Mouse (Mus musculus): ENCODE measurements at regions not wholly inside any gene's neighbourhood (a gene's known extent, or its start where the extent isn't known, plus 50 kb on each side); places are given as distances from the start of the nearest gene placed in this dataset.

DNA sequence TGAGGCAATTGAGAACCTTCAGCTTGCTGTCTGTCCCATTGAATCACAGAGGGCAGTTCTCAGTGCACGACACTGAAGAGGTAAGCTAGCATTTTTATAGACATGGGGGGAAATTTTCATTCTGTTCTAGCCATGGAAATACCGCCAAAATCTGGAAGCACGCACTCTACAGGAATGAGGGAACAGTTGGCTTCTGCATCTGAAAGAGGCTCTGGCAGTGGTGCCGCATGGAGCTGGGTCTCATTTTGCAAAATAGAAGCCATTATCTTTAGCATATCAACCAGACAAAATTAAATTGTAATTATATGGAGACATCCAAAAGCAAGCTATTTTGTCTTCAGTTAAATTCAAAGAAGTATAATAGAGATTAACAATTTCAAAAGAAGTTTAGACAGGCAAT lies 399.7 kb downstream of the Nova1 start:
- Histone ChIP-seq H3K9me3 (ENCODE audit: control insufficient read depth, low read length) (no peaks in the 10 kb centered on the region), H3K4me2 (ENCODE audit: low read depth, low read length, severe bottlenecking) (no peak overlapping the region), H3K27ac (ENCODE audit: low read depth, low read length) (no peak overlapping the region), H3K36me3 (ENCODE audit: control insufficient read depth, insufficient read depth, low read length) (no peaks in the 10 kb centered on the region), H3K27me3 (ENCODE audit: control insufficient read depth, insufficient read depth, low read length) (no peaks in the 10 kb centered on the region), H3K9ac (ENCODE audit: low read length) (no peak overlapping the region), H3K4me1 (replicated peaks; ENCODE audit: control insufficient read depth, insufficient read depth, low read length) (no peaks in the 10 kb centered on the region), H3K4me3 (ENCODE audit: low read depth, low read length) (no peak overlapping the region)
- DNase-seq (ENCODE audit: low spot score) (no peak), ATAC-seq (replicated peaks; ENCODE audit: low FRiP score) (no peak)
- WGBS: 79% methylated on average over 4 of the region's 4 CpGs

DNA sequence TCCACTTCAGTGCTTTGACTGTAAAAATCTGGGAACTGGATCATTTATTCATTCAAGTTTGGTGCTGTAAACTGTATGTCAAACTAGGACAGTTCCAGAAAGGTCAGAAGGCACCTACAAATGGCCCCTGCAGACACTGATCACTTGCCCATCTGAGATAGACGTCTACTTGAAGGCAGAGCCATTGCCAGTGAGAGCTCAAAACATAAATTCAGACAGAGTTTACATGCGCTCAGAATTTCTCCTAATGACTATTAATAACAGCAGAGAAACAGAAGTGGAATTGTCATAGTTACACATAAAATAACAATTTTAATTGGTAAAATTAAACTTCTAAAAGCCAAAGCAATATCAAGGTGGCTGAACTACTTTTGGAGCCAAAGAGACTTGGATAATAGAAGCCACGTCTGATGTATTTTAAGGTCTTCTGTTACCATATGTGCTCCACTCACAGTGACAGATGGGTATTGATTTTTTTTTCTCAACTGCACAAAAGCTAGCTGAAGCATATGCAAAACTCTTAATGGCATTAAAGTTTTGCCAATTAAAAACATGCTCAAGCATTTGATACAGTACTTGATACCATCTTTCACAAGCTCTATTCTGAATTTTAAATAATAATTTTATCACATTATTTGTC lies 401.8 kb downstream of the Nova1 start:
- no peak for DNase-seq (ENCODE audit: low spot score)
- H3K9me3 ChIP-seq (ENCODE audit: control insufficient read depth, low read length): no peaks in the 10 kb centered on the region
- no peak overlapping the region for H3K4me2 ChIP-seq (ENCODE audit: low read depth, low read length, severe bottlenecking)
- H3K9ac ChIP-seq (ENCODE audit: low read length): no peak overlapping the region
- no peaks in the 10 kb centered on the region for H3K4me1 ChIP-seq (replicated peaks; ENCODE audit: control insufficient read depth, insufficient read depth, low read length)
- H3K27ac ChIP-seq (ENCODE audit: low read depth, low read length): no peak overlapping the region
- WGBS: 85% methylated on average over 3 of the region's 3 CpGs
- H3K4me3 ChIP-seq (ENCODE audit: low read depth, low read length): no peak overlapping the region
- no peaks in the 10 kb centered on the region for H3K27me3 ChIP-seq (ENCODE audit: control insufficient read depth, insufficient read depth, low read length)
- ATAC-seq (replicated peaks; ENCODE audit: low FRiP score): no peak
- H3K36me3 ChIP-seq (ENCODE audit: control insufficient read depth, insufficient read depth, low read length): no peaks in the 10 kb centered on the region

GRCm38 (mm10) chr12:46416250-46416649 lies 402.5 kb downstream of the Nova1 start:
- no peaks in the 10 kb centered on the region for H3K4me1 ChIP-seq (replicated peaks; ENCODE audit: control insufficient read depth, insufficient read depth, low read length)
- H3K36me3 ChIP-seq (ENCODE audit: control insufficient read depth, insufficient read depth, low read length): no peaks in the 10 kb centered on the region
- H3K4me2 ChIP-seq (ENCODE audit: low read depth, low read length, severe bottlenecking): no peak overlapping the region
- no peaks in the 10 kb centered on the region for H3K27me3 ChIP-seq (ENCODE audit: control insufficient read depth, insufficient read depth, low read length)
- H3K4me3 ChIP-seq (ENCODE audit: low read depth, low read length): no peak overlapping the region
- H3K9ac ChIP-seq (ENCODE audit: low read length): no peak overlapping the region
- H3K27ac ChIP-seq (ENCODE audit: low read depth, low read length): no peak overlapping the region
- DNase-seq (ENCODE audit: low spot score): no peak
- no peak for ATAC-seq (replicated peaks; ENCODE audit: low FRiP score)
- H3K9me3 ChIP-seq (ENCODE audit: control insufficient read depth, low read length): no peaks in the 10 kb centered on the region

GRCm38 (mm10) chr12:46405674-46406073 lies 413.1 kb downstream of the Nova1 start:
- Histone ChIP-seq H3K9me3 (ENCODE audit: control insufficient read depth, low read length) (no peaks in the 10 kb centered on the region), H3K27ac (ENCODE audit: low read depth, low read length) (no peak overlapping the region), H3K4me3 (ENCODE audit: low read depth, low read length) (no peak overlapping the region), H3K4me1 (replicated peaks; ENCODE audit: control insufficient read depth, insufficient read depth, low read length) (no peaks in the 10 kb centered on the region), H3K4me2 (ENCODE audit: low read depth, low read length, severe bottlenecking) (no peak overlapping the region), H3K9ac (ENCODE audit: low read length) (no peak overlapping the region), H3K27me3 (ENCODE audit: control insufficient read depth, insufficient read depth, low read length) (no peaks in the 10 kb centered on the region), H3K36me3 (ENCODE audit: control insufficient read depth, insufficient read depth, low read length) (no peaks in the 10 kb centered on the region)
- ATAC-seq (replicated peaks; ENCODE audit: low FRiP score) (peak; percentile 56; the same call in 1 of the 2 replicates), DNase-seq (ENCODE audit: low spot score) (peak; percentile 49)

DNA sequence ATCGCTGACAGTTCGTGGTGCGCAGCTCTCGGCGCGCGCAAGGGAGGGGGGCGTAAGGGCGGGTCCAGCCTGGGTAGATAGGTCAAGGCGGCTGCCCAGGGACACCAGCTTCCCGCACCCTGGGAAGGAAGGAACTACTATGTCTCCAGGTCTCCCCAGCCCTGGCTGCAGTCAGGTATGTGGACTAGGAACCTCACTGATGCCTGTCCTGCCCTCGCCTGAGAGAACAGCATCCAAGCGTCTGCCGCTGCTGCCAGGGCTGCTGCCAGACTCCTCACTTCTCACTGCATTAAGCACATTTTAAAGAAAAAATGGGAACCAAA lies 419.1 kb downstream of the Nova1 start:
- no peaks in the 10 kb centered on the region for H3K36me3 ChIP-seq (ENCODE audit: control insufficient read depth, insufficient read depth, low read length)
- no peaks in the 10 kb centered on the region; the same call in 1 of the 2 replicates for H3K27me3 ChIP-seq (ENCODE audit: control insufficient read depth, insufficient read depth, low read length)
- no peaks in the 10 kb centered on the region for H3K9me3 ChIP-seq (ENCODE audit: control insufficient read depth, low read length)
- no peak overlapping the region for H3K27ac ChIP-seq (ENCODE audit: low read depth, low read length)
- WGBS: 2% methylated on average over 14 of the region's 14 CpGs
- peak overlapping the region; percentile 67 for H3K4me2 ChIP-seq (ENCODE audit: low read depth, low read length, severe bottlenecking)
- no peaks in the 10 kb centered on the region for H3K4me1 ChIP-seq (replicated peaks; ENCODE audit: control insufficient read depth, insufficient read depth, low read length)
- ATAC-seq (replicated peaks; ENCODE audit: low FRiP score): peak; percentile 82
- H3K9ac ChIP-seq (ENCODE audit: low read length): peak overlapping the region; percentile 63
- peak; percentile 67 for DNase-seq (ENCODE audit: low spot score)
- peak overlapping the region; percentile 37 for H3K4me3 ChIP-seq (ENCODE audit: low read depth, low read length)

DNA sequence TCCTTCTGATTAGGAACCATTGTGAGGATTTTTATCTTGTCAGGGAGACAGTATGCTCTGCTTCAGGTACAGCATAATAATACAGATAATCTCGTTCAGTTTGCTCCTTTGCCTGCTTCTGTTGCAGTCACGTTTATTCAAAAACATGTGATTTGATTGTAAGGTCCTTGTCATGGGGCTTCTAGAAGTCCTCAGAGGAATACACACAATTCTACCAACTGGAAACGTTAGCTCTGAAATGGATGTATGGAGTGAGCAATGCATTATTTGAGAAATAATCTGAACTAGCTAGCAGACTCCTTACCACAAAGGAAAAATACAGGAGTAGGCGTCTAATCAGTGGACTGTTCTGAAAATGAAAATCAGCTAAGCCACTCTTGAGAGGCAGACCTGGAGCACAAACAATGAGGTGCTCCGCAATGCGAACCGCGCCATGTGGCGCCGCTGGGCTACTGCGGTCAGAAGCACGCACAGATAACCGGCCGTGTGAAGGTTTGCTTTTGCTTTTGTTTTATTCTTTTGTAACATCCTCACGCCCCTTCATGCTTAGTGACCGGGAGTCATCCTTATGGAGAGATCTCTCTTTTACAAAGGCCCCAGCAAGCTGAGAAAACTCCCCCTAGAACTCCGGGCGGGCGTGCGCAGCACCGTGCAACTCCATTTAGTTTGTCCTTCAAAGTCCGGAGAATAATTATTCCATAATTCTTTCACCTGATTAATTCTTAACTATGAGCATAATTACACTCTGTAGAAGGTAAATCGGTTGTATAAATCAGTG lies 419.7 kb downstream of the Nova1 start:
- Histone ChIP-seq H3K27me3 (ENCODE audit: control insufficient read depth, insufficient read depth, low read length) (no peaks in the 10 kb centered on the region; the same call in 1 of the 2 replicates), H3K4me2 (ENCODE audit: low read depth, low read length, severe bottlenecking) (peak overlapping the region; percentile 67), H3K9ac (ENCODE audit: low read length) (peak overlapping the region; percentile 63), H3K4me1 (replicated peaks; ENCODE audit: control insufficient read depth, insufficient read depth, low read length) (no peaks in the 10 kb centered on the region), H3K36me3 (ENCODE audit: control insufficient read depth, insufficient read depth, low read length) (no peaks in the 10 kb centered on the region), H3K4me3 (ENCODE audit: low read depth, low read length) (peak overlapping the region; percentile 37), H3K27ac (ENCODE audit: low read depth, low read length) (no peak overlapping the region), H3K9me3 (ENCODE audit: control insufficient read depth, low read length) (no peaks in the 10 kb centered on the region)
- ATAC-seq (replicated peaks; ENCODE audit: low FRiP score) (peak; percentile 92), DNase-seq (ENCODE audit: low spot score) (peak; percentile 70)
- 5% methylated on average over 23 of the region's 23 CpGs for WGBS

GRCm38 (mm10) chr12:46395245-46395644 lies 423.5 kb downstream of the Nova1 start:
- Histone ChIP-seq H3K9ac (ENCODE audit: low read length) (no peak overlapping the region), H3K36me3 (ENCODE audit: control insufficient read depth, insufficient read depth, low read length) (no peaks in the 10 kb centered on the region), H3K27ac (ENCODE audit: low read depth, low read length) (no peak overlapping the region), H3K4me2 (ENCODE audit: low read depth, low read length, severe bottlenecking) (no peak overlapping the region), H3K27me3 (ENCODE audit: control insufficient read depth, insufficient read depth, low read length) (no peaks in the 10 kb centered on the region; the same call in 1 of the 2 replicates), H3K4me1 (replicated peaks; ENCODE audit: control insufficient read depth, insufficient read depth, low read length) (no peaks in the 10 kb centered on the region), H3K9me3 (ENCODE audit: control insufficient read depth, low read length) (no peaks in the 10 kb centered on the region), H3K4me3 (ENCODE audit: low read depth, low read length) (no peak overlapping the region)
- no peak for ATAC-seq (replicated peaks; ENCODE audit: low FRiP score)
- WGBS: 92% methylated on average over 4 of the region's 4 CpGs
- no peak for DNase-seq (ENCODE audit: low spot score)

DNA sequence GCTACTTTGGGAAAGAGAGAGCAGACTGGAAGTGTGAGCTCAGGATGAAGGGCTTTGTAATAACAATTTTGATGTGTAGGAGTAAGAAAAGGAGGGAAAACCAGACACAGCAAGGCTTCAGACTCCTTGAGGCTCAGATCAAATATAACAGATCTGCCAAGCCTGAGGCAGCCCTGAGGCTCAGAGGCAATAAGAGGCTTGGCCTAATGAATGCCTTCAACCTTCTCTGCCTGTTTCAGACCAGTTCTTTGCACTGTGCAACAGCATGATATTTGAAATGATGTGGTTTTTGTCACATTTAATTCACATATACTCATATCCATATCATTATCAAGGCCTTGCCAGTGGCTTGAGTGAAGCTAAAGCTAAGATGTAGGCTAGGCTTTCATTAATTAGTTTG lies 425.0 kb downstream of the Nova1 start:
- no peak overlapping the region for H3K9ac ChIP-seq (ENCODE audit: low read length)
- DNase-seq (ENCODE audit: low spot score) (no peak), ATAC-seq (replicated peaks; ENCODE audit: low FRiP score) (no peak)
- H3K27ac ChIP-seq (ENCODE audit: low read depth, low read length): no peak overlapping the region
- H3K4me3 ChIP-seq (ENCODE audit: low read depth, low read length): no peak overlapping the region
- no peaks in the 10 kb centered on the region for H3K36me3 ChIP-seq (ENCODE audit: control insufficient read depth, insufficient read depth, low read length)
- no peaks in the 10 kb centered on the region for H3K4me1 ChIP-seq (replicated peaks; ENCODE audit: control insufficient read depth, insufficient read depth, low read length)
- H3K9me3 ChIP-seq (ENCODE audit: control insufficient read depth, low read length): no peaks in the 10 kb centered on the region
- H3K4me2 ChIP-seq (ENCODE audit: low read depth, low read length, severe bottlenecking): no peak overlapping the region
- H3K27me3 ChIP-seq (ENCODE audit: control insufficient read depth, insufficient read depth, low read length): no peaks in the 10 kb centered on the region; the same call in 1 of the 2 replicates

DNA sequence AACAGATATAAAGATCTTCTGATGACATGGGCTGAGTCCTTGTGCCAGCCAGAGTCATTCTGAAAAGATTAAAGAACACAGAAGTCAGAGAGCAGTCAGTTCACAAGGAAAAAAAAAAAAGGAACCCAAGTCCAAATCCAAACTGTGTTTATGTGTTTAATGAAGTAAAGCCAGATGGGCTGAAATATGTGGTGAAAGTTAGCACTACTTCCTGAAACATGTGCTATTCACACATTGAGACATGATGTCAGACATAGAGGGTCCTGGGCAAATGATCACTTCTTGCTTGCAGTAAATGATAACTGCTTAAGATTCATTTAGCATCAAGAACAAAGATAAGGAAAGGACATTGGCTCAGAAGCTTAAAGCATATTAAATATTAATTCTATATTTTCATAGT lies 439.8 kb downstream of the Nova1 start:
- Histone ChIP-seq H3K4me1 (replicated peaks; ENCODE audit: control insufficient read depth, insufficient read depth, low read length) (no peaks in the 10 kb centered on the region), H3K27ac (ENCODE audit: low read depth, low read length) (no peak overlapping the region), H3K9me3 (ENCODE audit: control insufficient read depth, low read length) (no peaks in the 10 kb centered on the region), H3K9ac (ENCODE audit: low read length) (no peak overlapping the region), H3K4me3 (ENCODE audit: low read depth, low read length) (no peak overlapping the region), H3K36me3 (ENCODE audit: control insufficient read depth, insufficient read depth, low read length) (no peaks in the 10 kb centered on the region), H3K4me2 (ENCODE audit: low read depth, low read length, severe bottlenecking) (no peak overlapping the region), H3K27me3 (ENCODE audit: control insufficient read depth, insufficient read depth, low read length) (no peaks in the 10 kb centered on the region)
- ATAC-seq (replicated peaks; ENCODE audit: low FRiP score) (no peak), DNase-seq (ENCODE audit: low spot score) (no peak)
